Mouse (Mus musculus) brain, embryonic 18.5 days (tissue): ENCODE data around the gene Btbd1.
A peak's percentile ranks its signal among the peaks of the same experiment; 100 is the strongest.
"Not testable (repeated sequence)": the region's sequence is repeated elsewhere in the genome, so short reads cannot be mapped to it uniquely, and the experiment has no call there.

Source experiments
- DNase-seq: peaks from one replicate; pipeline ENCODE4 v3.0.0-alpha.2; 2012; ENCODE audit warnings: low read depth, low spot score

Gene Btbd1

GRCm38 (mm10) chr7:81850171-81850570 is 20.9 kb upstream of the Btbd1 start:
- no peak for DNase-seq

- no peak for DNase-seq
Observed at GRCm38 (mm10) chr7:81849633-81850032, 20.4 kb upstream of the Btbd1 start.

GRCm38 (mm10) chr7:81849214-81849613 is 20.0 kb upstream of the Btbd1 start:
- no peak for DNase-seq

GRCm38 (mm10) chr7:81847777-81848176 is 18.5 kb upstream of the Btbd1 start:
- DNase-seq: no peak

GRCm38 (mm10) chr7:81847010-81847409 is 17.8 kb upstream of the Btbd1 start:
- DNase-seq: no peak

GRCm38 (mm10) chr7:81846008-81846407 is 16.8 kb upstream of the Btbd1 start:
- DNase-seq: no peak

- no peak for DNase-seq
Observed at GRCm38 (mm10) chr7:81845313-81845712, 16.1 kb upstream of the Btbd1 start.

- DNase-seq: no peak
Observed at GRCm38 (mm10) chr7:81844801-81845200, 15.6 kb upstream of the Btbd1 start.

- DNase-seq: no peak
Observed at GRCm38 (mm10) chr7:81843903-81844302, 14.7 kb upstream of the Btbd1 start.

- no peak for DNase-seq
Observed at GRCm38 (mm10) chr7:81842998-81843397, 13.8 kb upstream of the Btbd1 start.

GRCm38 (mm10) chr7:81842141-81842540 is 12.9 kb upstream of the Btbd1 start:
- DNase-seq: no peak

GRCm38 (mm10) chr7:81841439-81841838 is 12.2 kb upstream of the Btbd1 start:
- no peak for DNase-seq

- DNase-seq: peak; percentile 14
Observed at GRCm38 (mm10) chr7:81840661-81841181, 11.5 kb upstream of the Btbd1 start.

- no peak for DNase-seq
Observed at GRCm38 (mm10) chr7:81839746-81840145, 10.5 kb upstream of the Btbd1 start.

GRCm38 (mm10) chr7:81837771-81838170 is 8.5 kb upstream of the Btbd1 start:
- not testable (repeated sequence) for DNase-seq

- no peak for DNase-seq
Observed at GRCm38 (mm10) chr7:81835430-81835829, 6.2 kb upstream of the Btbd1 start.

- no peak for DNase-seq
Observed at GRCm38 (mm10) chr7:81834847-81835246, 5.6 kb upstream of the Btbd1 start.

GRCm38 (mm10) chr7:81828681-81829378 is 401 bp downstream of the Btbd1 start:
- peak; percentile 6 for DNase-seq

- no peak for DNase-seq
Observed at GRCm38 (mm10) chr7:81827806-81828667, 1.2 kb downstream of the Btbd1 start.

GRCm38 (mm10) chr7:81825381-81825780 is 3.9 kb downstream of the Btbd1 start:
- DNase-seq: no peak

GRCm38 (mm10) chr7:81824906-81825305 is 4.3 kb downstream of the Btbd1 start:
- DNase-seq: no peak

GRCm38 (mm10) chr7:81806067-81806466 is 23.2 kb downstream of the Btbd1 start:
- no peak for DNase-seq
